Mouse (Mus musculus) lung, adult 2 months (tissue): ENCODE results near the gene Dnah7b.

Experiments
- CTCF ChIP-seq: fragments of 200-500 bp; IDR thresholded peaks from 2 replicates; pipeline ENCODE4 v1.5.1; 2011; ENCODE audit warnings: mild to moderate bottlenecking, low read length, control low read depth; ENCODE audit not compliant: insufficient read depth
- POLR2A ChIP-seq: fragments of 200-500 bp; IDR thresholded peaks from 2 replicates; pipeline ENCODE4 v1.6.1; 2011; ENCODE audit warnings: low read depth, mild to moderate bottlenecking, control low read depth, low read length, borderline replicate concordance; ENCODE audit errors: extremely low read depth

DNA sequence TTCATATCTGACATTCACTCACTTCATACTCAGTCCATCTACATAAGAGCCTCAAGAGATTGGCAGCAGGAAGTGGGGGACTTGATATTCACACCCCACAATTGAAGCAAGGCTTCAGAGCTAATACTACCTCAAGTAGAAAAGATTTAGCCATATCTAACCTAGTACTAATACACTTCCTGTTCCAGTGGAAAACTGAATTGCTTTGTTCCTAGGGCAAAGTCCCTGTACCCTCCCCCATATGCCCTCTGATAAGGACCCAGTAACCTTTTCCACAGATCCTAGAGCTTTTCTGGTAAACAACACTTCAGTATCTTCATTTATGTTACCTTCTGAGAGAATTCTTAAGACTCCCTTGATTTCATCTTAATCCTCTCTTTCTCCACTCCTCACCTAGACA, 17.9 kb upstream of the Dnah7b start:
- TF ChIP-seq CTCF = no peak
- no peak for TF ChIP-seq POLR2A
